Mouse (Mus musculus): ENCODE results near the gene Nr4a1. TPM values are rescaled to one million over a fixed set of nuclear protein-coding genes. Genes with fewer than 3 reads are reported as not detected.

Nr4a1 gene
- polyA plus RNA-seq, 1 experiment from 2014 or later: 6.9 TPM

DNA sequence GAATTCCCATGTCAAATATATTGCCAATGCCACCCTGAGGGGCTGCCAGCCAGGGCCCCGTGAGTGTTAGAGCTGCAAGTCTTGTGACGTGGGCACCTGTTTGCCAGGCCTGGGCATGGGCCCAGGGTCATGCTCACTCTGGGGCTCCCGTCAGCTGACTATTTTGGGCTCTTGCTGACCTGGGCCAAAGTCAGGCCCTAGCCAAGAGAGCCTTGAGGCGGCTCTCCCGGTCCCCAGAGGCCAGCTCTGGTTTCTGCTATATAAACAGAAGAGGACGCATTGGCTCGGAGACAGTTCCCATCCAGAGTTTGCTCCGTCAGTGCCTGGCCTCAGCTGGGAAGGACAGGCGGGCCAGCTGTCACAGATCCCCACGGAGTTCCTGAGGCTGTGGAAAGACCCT is 6.3 kb downstream of the Nr4a1 start:
- H3K4me3 ChIP-seq: no peak overlapping the region
- H3K9ac ChIP-seq: no peak overlapping the region
- H3K9me3 ChIP-seq: no peaks in the 10 kb centered on the region
- peaks cover 7% of the 10 kb centered on the region for H3K27me3 ChIP-seq
- no peak for ATAC-seq (ENCODE audit: low FRiP score, low read depth)
- 48% methylated on average over 10 of the region's 10 CpGs for WGBS
- H3K4me2 ChIP-seq: no peak overlapping the region
- H3K27ac ChIP-seq (replicated peaks): no peak overlapping the region
- H3K4me1 ChIP-seq (replicated peaks): peaks cover 5% of the 10 kb centered on the region; the same call in 1 of the 2 replicates
- H3K36me3 ChIP-seq: no peaks in the 10 kb centered on the region

DNA sequence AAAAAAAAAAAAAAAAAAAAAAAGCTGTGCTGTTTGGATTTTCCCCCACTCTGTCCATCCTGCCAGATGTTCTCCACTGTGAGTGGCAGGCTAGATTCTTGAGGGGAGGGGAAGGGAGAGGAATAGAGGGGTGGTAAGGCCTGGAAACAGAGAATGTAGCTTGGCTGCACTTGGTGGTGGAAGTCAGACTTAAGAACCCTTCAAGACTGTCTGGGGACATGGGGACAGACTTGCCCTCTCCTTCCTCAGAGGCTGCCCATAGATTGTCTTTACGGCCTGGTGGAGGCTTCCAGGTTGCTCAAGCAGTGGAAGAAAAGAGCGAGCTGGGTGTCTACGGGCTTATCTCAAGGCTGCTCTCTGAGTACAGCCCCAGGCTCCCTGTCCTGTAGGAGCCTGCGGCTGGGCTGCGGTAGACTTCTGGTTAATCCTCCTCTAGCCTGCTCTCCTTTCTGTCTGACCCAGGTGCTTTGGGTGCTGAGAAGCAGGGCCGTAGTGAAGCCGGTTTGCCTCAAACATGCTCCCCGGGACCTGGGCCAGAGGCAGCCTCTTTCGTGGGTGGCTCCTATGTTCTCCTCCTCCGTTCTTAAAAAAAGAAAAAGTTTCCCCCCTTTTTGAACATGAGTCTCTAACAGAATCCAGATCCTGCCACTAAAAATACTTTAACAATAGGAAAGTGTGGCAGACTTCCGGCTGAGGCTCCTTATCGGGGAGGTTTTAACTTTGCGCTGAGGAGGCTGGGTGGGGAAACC is 7.0 kb downstream of the Nr4a1 start:
- H3K4me2 ChIP-seq: no peak overlapping the region
- H3K4me1 ChIP-seq (replicated peaks): peaks cover 11% of the 10 kb centered on the region
- no peak overlapping the region for H3K9ac ChIP-seq
- ATAC-seq (ENCODE audit: low FRiP score, low read depth): no peak
- H3K27me3 ChIP-seq: peaks cover 13% of the 10 kb centered on the region
- no peaks in the 10 kb centered on the region for H3K9me3 ChIP-seq
- H3K36me3 ChIP-seq: no peaks in the 10 kb centered on the region
- no peak overlapping the region for H3K27ac ChIP-seq (replicated peaks)
- H3K4me3 ChIP-seq: no peak overlapping the region
- 76% methylated on average over 13 of the region's 13 CpGs for WGBS

DNA sequence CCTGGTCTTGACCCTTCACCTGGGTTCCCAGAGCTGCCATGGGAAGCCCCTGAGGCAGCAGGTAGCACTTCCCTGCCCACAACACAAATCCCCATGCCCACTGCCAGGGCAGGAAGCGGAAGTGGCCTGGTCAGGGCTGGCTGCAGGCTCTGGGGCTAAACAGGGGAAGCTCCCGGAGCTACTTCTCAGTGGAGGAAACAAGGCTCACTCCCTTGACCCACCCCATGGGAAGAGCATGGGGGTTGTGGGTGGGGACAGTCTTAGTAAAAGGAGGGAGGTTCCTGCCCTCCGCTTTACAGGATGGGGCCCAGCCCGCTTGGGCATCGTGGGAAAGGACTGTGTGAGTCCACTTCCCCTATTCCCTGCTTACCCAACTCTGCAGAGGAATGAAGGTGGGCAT is 8.4 kb downstream of the Nr4a1 start:
- peaks cover 21% of the 10 kb centered on the region for H3K27me3 ChIP-seq
- WGBS: 67% methylated on average over 5 of the region's 5 CpGs
- H3K9ac ChIP-seq: no peak overlapping the region
- H3K9me3 ChIP-seq: no peaks in the 10 kb centered on the region
- no peak overlapping the region for H3K27ac ChIP-seq (replicated peaks)
- no peak for ATAC-seq (ENCODE audit: low FRiP score, low read depth)
- no peaks in the 10 kb centered on the region for H3K36me3 ChIP-seq
- no peak overlapping the region for H3K4me2 ChIP-seq
- peaks cover 26% of the 10 kb centered on the region for H3K4me1 ChIP-seq (replicated peaks)
- H3K4me3 ChIP-seq: no peak overlapping the region

DNA sequence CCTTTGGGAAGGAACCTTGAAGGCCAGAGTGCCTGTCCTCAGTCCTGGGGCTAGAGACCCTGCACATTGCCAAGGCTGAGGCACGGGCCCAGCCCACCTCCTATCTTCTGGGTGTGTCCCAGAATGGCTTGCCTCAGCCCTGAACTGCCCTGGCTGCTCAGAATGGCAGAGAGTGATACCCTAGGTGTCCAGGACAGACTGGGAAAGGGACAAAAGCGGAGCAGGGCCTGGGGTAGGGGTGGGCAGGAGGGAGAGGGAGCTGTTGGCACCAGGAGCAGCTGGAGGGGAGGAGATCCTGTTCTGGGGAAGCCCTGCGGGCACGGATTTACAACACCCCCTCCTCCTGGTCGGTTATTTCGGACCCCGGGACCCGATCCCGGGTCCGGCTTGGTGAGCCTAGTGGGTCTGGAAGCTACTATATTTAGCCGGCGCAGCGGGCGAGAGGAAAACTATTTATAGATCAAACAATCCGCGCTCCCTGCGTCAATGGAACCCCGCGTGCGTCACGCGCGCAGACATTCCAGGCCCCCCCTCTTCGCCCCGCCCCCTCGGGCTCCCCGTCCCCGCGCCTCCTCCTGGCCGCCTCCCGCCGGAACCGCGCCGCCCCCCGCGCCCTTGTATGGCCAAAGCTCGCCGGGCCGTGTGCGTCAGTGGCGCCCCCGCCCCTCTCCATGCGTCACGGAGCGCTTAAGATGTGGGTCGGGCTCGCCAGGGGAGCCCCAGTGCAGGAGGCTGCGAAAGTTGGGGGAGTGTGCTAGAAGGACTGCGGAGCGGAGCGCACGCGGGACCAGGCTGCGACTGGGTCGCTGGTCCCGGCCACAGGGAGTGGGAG is 12.3 kb downstream of the Nr4a1 start:
- Histone ChIP-seq H3K4me2 (peak overlapping the region; percentile 89), H3K9ac (peak overlapping the region; percentile 44), H3K4me3 (peak overlapping the region; percentile 51), H3K27ac (replicated peaks) (0 out of 2 replicates have a peak overlapping the region, but pooled peaks have one; percentile 7), H3K36me3 (no peaks in the 10 kb centered on the region), H3K27me3 (peaks cover 23% of the 10 kb centered on the region), H3K9me3 (no peaks in the 10 kb centered on the region), H3K4me1 (replicated peaks) (peaks cover 23% of the 10 kb centered on the region)
- ATAC-seq (ENCODE audit: low FRiP score, low read depth): peak; percentile 76
- under 1% methylated on average over 51 of the region's 57 CpGs for WGBS

DNA sequence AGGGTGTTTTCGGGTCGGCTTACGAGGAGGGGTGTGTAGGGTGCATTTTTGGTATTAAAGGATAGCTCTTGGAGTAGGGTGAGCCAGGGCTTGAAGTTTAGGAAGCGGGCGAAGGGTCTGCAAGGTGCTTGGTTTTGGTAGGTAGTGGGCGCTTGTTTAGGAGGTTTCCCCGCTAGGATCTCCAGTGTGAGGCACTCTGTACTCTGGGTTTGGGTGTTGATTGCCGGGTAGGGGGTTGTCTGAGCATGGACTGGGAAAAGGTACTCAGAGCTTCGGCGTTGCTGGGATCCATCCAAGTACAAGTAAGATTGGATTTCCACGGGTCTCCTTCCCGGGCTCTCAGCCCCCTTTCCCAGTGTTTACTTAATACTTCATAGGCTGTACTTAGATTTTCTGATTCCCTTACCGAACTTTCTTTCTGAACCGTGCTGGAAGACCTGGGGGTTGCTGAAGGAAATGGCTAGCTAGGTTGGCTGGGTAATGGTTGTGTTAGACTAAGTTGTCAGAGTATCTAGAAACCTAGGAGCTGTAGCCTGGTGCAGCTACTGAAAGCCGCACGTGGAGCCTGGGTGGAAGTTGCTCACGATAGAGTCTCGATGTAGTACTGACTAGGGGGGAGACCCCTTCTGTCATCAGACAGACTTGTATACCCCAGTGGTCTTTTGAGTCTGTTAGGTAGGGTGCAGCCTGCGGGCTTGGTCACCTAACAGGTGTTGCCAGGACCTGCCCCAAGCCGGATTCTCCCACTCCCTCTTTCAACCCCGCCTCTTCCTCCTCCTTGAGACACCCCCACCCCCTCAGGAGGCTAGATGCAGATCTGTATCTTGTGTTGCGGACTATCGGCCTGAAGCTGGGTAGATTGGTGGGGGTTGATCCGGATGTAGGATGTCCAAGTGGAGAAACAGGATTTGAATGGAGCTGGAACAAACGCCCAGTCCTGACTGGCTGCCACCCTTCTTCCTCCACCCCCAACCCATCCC is 13.3 kb downstream of the Nr4a1 start:
- peaks cover 23% of the 10 kb centered on the region for H3K27me3 ChIP-seq
- 6% methylated on average over 25 of the region's 25 CpGs for WGBS
- H3K4me2 ChIP-seq: peak overlapping the region; percentile 89
- H3K4me3 ChIP-seq: peak overlapping the region; percentile 51
- no peaks in the 10 kb centered on the region for H3K36me3 ChIP-seq
- 0 out of 2 replicates have a peak overlapping the region, but pooled peaks have one; percentile 7 for H3K27ac ChIP-seq (replicated peaks)
- H3K9ac ChIP-seq: peak overlapping the region; percentile 44
- peaks cover 21% of the 10 kb centered on the region for H3K4me1 ChIP-seq (replicated peaks)
- H3K9me3 ChIP-seq: no peaks in the 10 kb centered on the region
- 0 out of 2 replicates have a peak, but pooled peaks have one; percentile 12 for ATAC-seq (ENCODE audit: low FRiP score, low read depth)

DNA sequence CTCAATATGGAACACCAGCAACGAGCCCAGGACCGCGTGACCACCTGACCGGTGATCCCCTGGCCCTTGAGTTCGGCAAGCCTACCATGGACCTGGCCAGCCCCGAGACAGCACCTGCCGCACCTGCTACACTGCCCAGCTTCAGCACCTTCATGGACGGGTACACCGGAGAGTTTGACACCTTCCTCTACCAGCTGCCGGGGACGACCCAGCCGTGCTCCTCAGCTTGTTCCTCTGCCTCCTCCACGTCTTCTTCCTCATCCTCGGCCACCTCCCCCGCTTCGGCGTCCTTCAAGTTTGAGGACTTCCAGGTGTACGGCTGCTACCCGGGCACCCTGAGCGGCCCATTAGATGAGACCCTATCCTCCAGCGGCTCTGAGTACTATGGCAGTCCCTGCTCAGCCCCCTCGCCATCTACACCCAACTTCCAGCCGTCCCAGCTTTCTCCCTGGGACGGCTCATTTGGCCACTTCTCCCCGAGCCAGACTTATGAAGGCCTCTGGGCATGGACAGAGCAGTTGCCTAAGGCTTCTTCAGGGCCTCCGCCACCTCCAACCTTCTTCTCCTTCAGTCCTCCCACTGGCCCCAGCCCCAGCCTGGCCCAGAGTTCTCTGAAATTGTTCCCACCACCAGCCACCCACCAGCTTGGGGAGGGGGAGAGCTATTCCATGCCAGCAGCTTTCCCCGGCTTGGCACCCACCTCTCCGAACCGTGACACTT is 16.2 kb downstream of the Nr4a1 start:
- no peak for ATAC-seq (ENCODE audit: low FRiP score, low read depth)
- no peak overlapping the region for H3K27ac ChIP-seq (replicated peaks)
- no peak overlapping the region for H3K9ac ChIP-seq
- peaks cover 21% of the 10 kb centered on the region for H3K4me1 ChIP-seq (replicated peaks)
- H3K9me3 ChIP-seq: no peaks in the 10 kb centered on the region
- H3K36me3 ChIP-seq: peaks cover 7% of the 10 kb centered on the region; the same call in 1 of the 2 replicates
- WGBS: 94% methylated on average over 29 of the region's 29 CpGs
- peaks cover 17% of the 10 kb centered on the region for H3K27me3 ChIP-seq
- H3K4me2 ChIP-seq: no peak overlapping the region
- H3K4me3 ChIP-seq: no peak overlapping the region

DNA sequence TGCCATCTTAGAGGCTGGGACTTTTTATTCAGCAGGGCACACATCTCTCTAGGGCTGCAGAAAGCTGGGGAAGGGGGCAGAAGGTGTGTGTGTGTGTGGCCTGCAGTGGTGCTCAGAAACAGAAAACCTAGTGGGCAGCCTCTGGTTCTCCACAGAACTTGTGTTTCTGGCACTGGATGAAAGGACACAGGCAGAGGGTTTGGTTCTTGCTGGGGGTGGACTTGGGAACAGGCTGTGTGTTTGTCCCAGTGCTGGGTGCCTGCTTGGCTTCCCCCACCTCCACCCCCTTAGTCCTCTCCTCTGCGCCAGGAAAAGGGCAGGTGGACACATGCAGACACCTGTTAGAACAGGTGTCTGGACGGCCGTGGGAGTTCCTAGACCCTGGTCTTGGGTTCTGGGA is 17.0 kb downstream of the Nr4a1 start:
- 72% methylated on average over 3 of the region's 3 CpGs for WGBS
- H3K27me3 ChIP-seq: peaks cover 10% of the 10 kb centered on the region

DNA sequence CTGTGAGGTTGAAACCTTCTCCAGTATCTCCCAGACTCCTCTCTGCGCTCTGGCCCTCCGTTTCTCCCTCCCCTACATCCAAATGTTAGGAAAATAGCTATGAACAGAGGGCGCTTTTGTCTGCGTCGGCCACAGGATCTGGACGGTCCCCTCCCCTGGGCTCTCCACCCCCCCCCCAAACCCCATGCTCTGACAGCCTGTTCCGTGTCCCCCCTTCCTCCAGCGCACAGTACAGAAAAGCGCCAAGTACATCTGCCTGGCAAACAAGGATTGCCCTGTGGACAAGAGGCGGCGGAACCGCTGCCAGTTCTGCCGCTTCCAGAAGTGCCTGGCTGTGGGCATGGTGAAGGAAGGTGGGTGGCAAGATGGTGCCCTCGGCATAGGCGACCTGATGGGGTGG is 17.4 kb downstream of the Nr4a1 start:
- ATAC-seq (ENCODE audit: low FRiP score, low read depth): no peak
- WGBS: 73% methylated on average over 15 of the region's 15 CpGs
- Histone ChIP-seq H3K4me3 (no peak overlapping the region), H3K36me3 (peaks cover 7% of the 10 kb centered on the region; the same call in 1 of the 2 replicates), H3K27ac (replicated peaks) (no peak overlapping the region), H3K4me1 (replicated peaks) (peaks cover 10% of the 10 kb centered on the region), H3K4me2 (no peak overlapping the region), H3K27me3 (peaks cover 8% of the 10 kb centered on the region), H3K9ac (no peak overlapping the region), H3K9me3 (no peaks in the 10 kb centered on the region)

More for the DNA sequence above, 17.0 kb downstream of the Nr4a1 start:
- ATAC-seq (ENCODE audit: low FRiP score, low read depth): no peak
- no peak overlapping the region for H3K9ac ChIP-seq
- no peak overlapping the region for H3K4me2 ChIP-seq
- H3K4me1 ChIP-seq (replicated peaks): peaks cover 14% of the 10 kb centered on the region
- H3K9me3 ChIP-seq: no peaks in the 10 kb centered on the region
- H3K4me3 ChIP-seq: no peak overlapping the region
- no peak overlapping the region for H3K27ac ChIP-seq (replicated peaks)
- H3K36me3 ChIP-seq: peaks cover 7% of the 10 kb centered on the region; the same call in 1 of the 2 replicates

DNA sequence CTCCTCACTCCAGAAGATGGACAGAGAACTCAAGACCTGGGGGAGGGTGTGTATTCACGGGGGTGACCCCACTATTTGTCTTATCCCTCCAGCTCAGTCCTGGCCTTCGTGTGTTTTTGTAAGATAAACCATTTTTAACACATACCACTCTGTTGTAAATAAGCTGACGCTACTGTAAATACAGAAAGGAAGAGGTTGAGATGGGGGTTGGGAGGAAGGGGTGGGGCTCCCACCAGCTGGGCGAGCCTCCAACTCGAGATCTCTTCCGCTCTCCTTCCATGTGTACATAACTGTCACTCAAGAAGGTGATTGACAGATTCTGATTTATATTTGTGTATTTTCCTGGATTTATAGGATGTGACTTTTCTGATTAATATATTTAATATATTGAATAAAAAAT is 20.3 kb downstream of the Nr4a1 start:
- Histone ChIP-seq H3K9me3 (no peaks in the 10 kb centered on the region), H3K27ac (replicated peaks) (no peak overlapping the region), H3K27me3 (no peaks in the 10 kb centered on the region), H3K36me3 (peaks cover 7% of the 10 kb centered on the region; the same call in 1 of the 2 replicates), H3K9ac (no peak overlapping the region), H3K4me1 (replicated peaks) (no peaks in the 10 kb centered on the region; the same call in 1 of the 2 replicates), H3K4me3 (no peak overlapping the region), H3K4me2 (no peak overlapping the region)
- WGBS: 78% methylated on average over 6 of the region's 6 CpGs
- no peak for ATAC-seq (ENCODE audit: low FRiP score, low read depth)

DNA sequence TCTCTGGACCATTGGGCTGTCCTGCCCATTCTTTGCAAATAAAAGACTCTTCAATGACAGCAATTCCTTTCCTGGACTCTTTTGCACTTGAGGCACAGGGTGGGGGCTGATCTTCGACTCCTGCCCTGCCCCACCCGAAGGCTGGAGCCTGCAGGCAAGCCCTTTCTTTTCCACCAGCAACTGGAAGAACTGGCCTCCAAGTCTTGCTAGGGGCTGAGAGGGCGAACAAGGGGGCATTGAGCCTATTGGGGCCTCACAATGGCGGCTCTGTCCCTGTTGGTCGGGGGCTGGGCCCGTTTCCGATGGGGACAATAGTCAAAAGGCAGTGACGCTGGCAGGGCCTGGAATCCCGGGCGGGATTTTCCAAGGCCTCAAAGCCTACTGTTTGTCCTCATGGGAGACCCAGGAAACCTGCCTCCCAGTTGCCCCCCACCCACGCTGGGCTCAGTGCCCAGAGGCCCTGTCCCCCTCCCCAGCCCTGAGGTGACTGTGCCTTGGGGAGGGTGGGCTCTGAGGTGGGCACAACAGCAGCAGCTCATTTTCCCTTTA is 23.4 kb downstream of the Nr4a1 start:
- H3K9ac ChIP-seq: no peak overlapping the region
- WGBS: 22% methylated on average over 11 of the region's 11 CpGs
- no peaks in the 10 kb centered on the region for H3K27me3 ChIP-seq
- H3K27ac ChIP-seq (replicated peaks): peak overlapping the region; percentile 42
- no peak overlapping the region for H3K4me3 ChIP-seq
- no peaks in the 10 kb centered on the region for H3K9me3 ChIP-seq
- peak; percentile 78 for ATAC-seq (ENCODE audit: low FRiP score, low read depth)
- no peaks in the 10 kb centered on the region; the same call in 1 of the 2 replicates for H3K4me1 ChIP-seq (replicated peaks)
- H3K36me3 ChIP-seq: peaks cover 7% of the 10 kb centered on the region; the same call in 1 of the 2 replicates
- H3K4me2 ChIP-seq: no peak overlapping the region

All from hindbrain, embryonic 15.5 days (tissue).